Mouse (Mus musculus) brain, embryonic 14.5 days (tissue): ENCODE measurements around the gene Mettl24.

Experiments
- CTCF ChIP-seq: fragments of 200-500 bp; IDR thresholded peaks from 2 replicates; pipeline ENCODE4 v1.5.1; 2012; ENCODE audit warnings: inconsistent platforms, mild to moderate bottlenecking, moderate library complexity, borderline replicate concordance; ENCODE audit not compliant: insufficient read depth, insufficient read length; ENCODE audit errors: extremely low read depth
- POLR2A ChIP-seq: fragments of 200-500 bp; IDR thresholded peaks from 2 replicates; pipeline ENCODE4 v1.6.1; 2012; ENCODE audit warnings: mild to moderate bottlenecking, inconsistent platforms, borderline replicate concordance; ENCODE audit not compliant: poor library complexity, insufficient read depth, insufficient read length, severe bottlenecking; ENCODE audit errors: extremely low read depth

GRCm38 (mm10) chr10:40675921-40676320, 7.2 kb upstream of the Mettl24 start:
- TF ChIP-seq POLR2A (no peak), CTCF (no peak)
